In genomic region chr13:10538927-10539326, GRCm38 (mm10) we compare ENCODE assay signal across 12 mouse cellular contexts.
DNase-seq lines count a peak whose midpoint lies in the region; ATAC-seq lines count a peak whose summit lies in the region.
"Had no signal": no experiment of that assay in that cellular context is flagged by ENCODE, and none has a peak within 500 bp of the region (broad histone marks: within the 10 kb centered on the region; RNA-seq: fewer than 3 reads in every experiment).

No protein-coding gene starts in this region.

- WGBS in kidney, embryonic 16.5 days: 81% methylated on average over 4 of the region's 4 CpGs

- no peaks in the 10 kb centered on the region for H3K27me3 ChIP-seq in kidney, embryonic 16.5 days (ENCODE audit: insufficient read depth, low read length)

- DNase-seq in kidney, adult 18-20 months: peak; percentile 5
- peak; percentile 2 to 3 for DNase-seq in thymus, postnatal 36 days
- DNase-seq in thymus, postnatal 25 days: no peak
- DNase-seq in embryo, embryonic 11 days: peak; percentile 9
- DNase-seq in right cerebral cortex, postnatal 14 days: no peak
- no peak for DNase-seq in left cerebral cortex, adult 18-20 months (ENCODE audit: low spot score in 2 of 2)
- DNase-seq: cerebellum, postnatal 36 days; forebrain, postnatal 0 days; left cerebral cortex, postnatal 4 days; midbrain, embryonic 14.5 days had no signal

- H3K4me3 ChIP-seq in kidney, embryonic 16.5 days (ENCODE audit: low read length): no peak overlapping the region

- no peak overlapping the region for H3K9ac ChIP-seq in kidney, embryonic 16.5 days (replicated peaks; ENCODE audit: low read length)
- H3K9ac ChIP-seq: forebrain, postnatal 0 days had no signal

- no peaks in the 10 kb centered on the region for H3K4me1 ChIP-seq in kidney, embryonic 16.5 days (ENCODE audit: insufficient read depth, low read length)

- ATAC-seq in kidney, embryonic 16.5 days (ENCODE audit: low FRiP score, low TSS enrichment): no peak
- ATAC-seq: forebrain, postnatal 0 days; hindbrain, embryonic 16.5 days had no signal

- no peak overlapping the region for H3K27ac ChIP-seq in kidney, embryonic 16.5 days (ENCODE audit: low read length)

- no peak overlapping the region for H3K4me2 ChIP-seq in kidney, embryonic 16.5 days (replicated peaks; ENCODE audit: low read depth, low read length)

- no peaks in the 10 kb centered on the region for H3K9me3 ChIP-seq in kidney, embryonic 16.5 days (ENCODE audit: low read length)

- H3K36me3 ChIP-seq in kidney, embryonic 16.5 days (ENCODE audit: insufficient read depth, low read length): no peaks in the 10 kb centered on the region

Comparison
In these comparisons a context has a peak if more than half of its experiments do, and no peak if none do; other contexts are left out.
1. DNase-seq: peak in kidney, adult 18-20 months (single experiment), thymus, postnatal 36 days (2 of 2) and embryo, embryonic 11 days (single experiment); none in thymus, postnatal 25 days (single experiment), right cerebral cortex, postnatal 14 days (single experiment) and left cerebral cortex, adult 18-20 months (0 of 2).